Mouse (Mus musculus): ENCODE measurements around the gene Rab3a. TPM values are rescaled to one million over a fixed set of nuclear protein-coding genes. Genes with fewer than 3 reads are reported as not detected.

Gene Rab3a
- polyA plus RNA-seq, 1 experiment from 2014 or later = 18.9 TPM

DNA sequence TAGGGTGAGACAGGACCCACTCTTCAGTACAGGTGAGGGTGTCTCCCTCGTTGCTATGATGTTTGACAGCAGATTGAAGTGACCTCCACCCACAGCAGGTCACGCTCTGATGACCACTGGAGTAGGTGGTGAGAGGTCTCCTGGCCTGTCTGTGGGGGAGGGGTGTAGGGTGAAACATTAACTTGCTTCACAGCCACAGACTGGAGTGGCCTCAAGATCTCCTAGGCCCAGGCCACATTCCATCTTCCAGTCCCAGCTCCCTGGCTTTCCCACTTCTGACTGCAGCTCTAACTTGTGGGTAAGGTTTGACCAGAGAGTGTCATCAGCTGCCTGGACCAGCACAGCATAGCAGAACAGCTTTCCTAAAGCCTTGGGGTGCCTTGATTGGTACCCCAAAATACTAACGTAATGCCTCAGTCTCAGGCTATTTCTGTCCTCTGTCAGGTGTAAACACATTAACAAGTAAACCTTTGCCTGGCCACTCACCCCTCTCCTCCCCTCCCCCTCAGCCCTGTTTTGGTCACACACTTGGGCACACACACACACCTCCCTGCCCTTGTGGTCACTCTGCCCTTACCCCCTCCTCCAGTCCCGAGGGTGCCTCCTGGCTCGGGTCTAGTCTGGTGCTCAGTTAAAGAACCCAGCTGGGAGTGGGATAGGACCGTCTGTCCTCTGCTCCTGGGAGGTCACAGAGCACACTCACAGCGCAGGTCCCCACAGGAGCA, 30.8 kb upstream of the Rab3a start, which contains the start of gene Pde4c:
Gene Pde4c (plus strand): TSS at position 235 of the 725 bp plus-strand sequence.
- Histone ChIP-seq H3K4me1 (replicated peaks; ENCODE audit: control insufficient read depth, insufficient read depth) (no peaks in the 10 kb centered on the region), H3K27ac (replicated peaks) (no peak within 1 kb of the TSS), H3K9ac (ENCODE audit: low read length) (no peak within 1 kb of the TSS), H3K9me3 (ENCODE audit: control insufficient read depth, low read length) (no peaks in the 10 kb centered on the region), H3K36me3 (ENCODE audit: control insufficient read depth, insufficient read depth, low read length) (no peaks in the 10 kb centered on the region), H3K4me3 (ENCODE audit: low read depth, low read length) (no peak within 1 kb of the TSS), H3K27me3 (ENCODE audit: control insufficient read depth, insufficient read depth, low read length) (no peaks in the 10 kb centered on the region), H3K4me2 (replicated peaks; ENCODE audit: low read depth) (no peak within 1 kb of the TSS)
- 41% methylated on average over 7 of the region's 7 CpGs for WGBS
- DNase-seq (ENCODE audit: low spot score) (no peak), ATAC-seq (ENCODE audit: low FRiP score, low TSS enrichment) (no peak)
- no peak for TF ChIP-seq CTCF (IDR thresholded peaks at IDR 0.05; ENCODE audit: low read depth)
- TF ChIP-seq EP300 (optimal IDR thresholded peaks at IDR 0.05) = no peak

DNA sequence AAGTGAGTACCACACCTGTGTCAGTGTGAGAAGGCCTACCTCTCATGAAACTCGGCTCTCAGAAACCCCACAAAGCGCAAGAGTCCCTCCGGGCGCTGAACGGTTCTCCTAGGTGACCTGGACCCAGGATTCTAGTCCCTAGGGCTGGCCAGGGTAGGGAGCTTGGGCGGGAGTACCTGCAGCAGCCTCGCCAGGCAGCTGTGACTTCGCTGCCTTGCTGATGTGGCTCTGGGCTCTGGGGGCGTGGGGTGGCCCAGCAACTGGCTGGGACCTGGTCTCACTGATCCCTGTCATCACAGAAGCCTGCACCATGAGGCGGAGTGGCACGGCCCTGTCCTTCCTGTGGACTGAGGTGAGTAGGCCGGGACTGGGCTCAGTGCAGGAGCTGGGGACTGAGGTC, 30.3 kb upstream of the Rab3a start:
- no peak for TF ChIP-seq EP300 (optimal IDR thresholded peaks at IDR 0.05)
- no peak overlapping the region for H3K4me3 ChIP-seq (ENCODE audit: low read depth, low read length)
- WGBS = 70% methylated on average over 12 of the region's 12 CpGs
- H3K4me2 ChIP-seq (replicated peaks; ENCODE audit: low read depth) = no peak overlapping the region
- no peaks in the 10 kb centered on the region for H3K36me3 ChIP-seq (ENCODE audit: control insufficient read depth, insufficient read depth, low read length)
- H3K9ac ChIP-seq (ENCODE audit: low read length) = no peak overlapping the region
- H3K27me3 ChIP-seq (ENCODE audit: control insufficient read depth, insufficient read depth, low read length) = peaks cover under 1% of the 10 kb centered on the region; the same call in 1 of the 2 replicates
- no peaks in the 10 kb centered on the region for H3K9me3 ChIP-seq (ENCODE audit: control insufficient read depth, low read length)
- no peak for DNase-seq (ENCODE audit: low spot score)
- no peaks in the 10 kb centered on the region for H3K4me1 ChIP-seq (replicated peaks; ENCODE audit: control insufficient read depth, insufficient read depth)
- no peak for ATAC-seq (ENCODE audit: low FRiP score, low TSS enrichment)
- no peak overlapping the region for H3K27ac ChIP-seq (replicated peaks)

DNA sequence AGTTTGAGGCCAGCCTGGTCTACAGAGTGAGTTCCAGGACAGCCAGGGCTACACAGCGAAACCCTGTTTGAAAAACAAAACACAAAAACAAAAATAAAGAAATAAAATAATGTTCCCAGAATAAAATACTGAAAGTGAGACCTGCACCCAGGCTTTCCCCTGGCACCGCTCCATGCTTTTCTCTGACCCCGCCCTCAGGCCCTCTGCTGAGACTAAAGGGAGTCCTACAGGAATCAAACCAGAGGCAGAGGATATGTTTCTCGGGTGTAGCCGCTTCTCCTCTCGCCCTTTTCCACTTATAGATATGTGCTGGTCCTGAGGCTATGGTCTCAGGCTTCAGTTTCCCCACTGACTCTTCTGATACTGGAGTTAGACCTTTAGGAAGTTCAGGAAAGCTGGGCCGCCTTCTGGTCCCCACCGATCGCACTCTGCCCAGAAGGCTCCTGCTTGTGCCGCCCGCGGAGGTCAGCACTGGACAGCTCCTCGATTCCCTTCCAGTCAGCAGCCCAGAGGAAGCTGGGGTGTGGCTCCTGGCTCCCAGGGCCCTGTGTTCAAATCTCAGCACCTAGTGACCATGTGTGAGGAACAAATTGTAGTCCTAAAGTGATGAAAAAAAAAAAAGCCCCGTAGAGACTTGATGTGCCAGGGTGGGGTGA, 28.6 kb upstream of the Rab3a start:
- H3K4me1 ChIP-seq (replicated peaks; ENCODE audit: control insufficient read depth, insufficient read depth) = no peaks in the 10 kb centered on the region
- H3K36me3 ChIP-seq (ENCODE audit: control insufficient read depth, insufficient read depth, low read length) = no peaks in the 10 kb centered on the region
- no peak overlapping the region for H3K4me2 ChIP-seq (replicated peaks; ENCODE audit: low read depth)
- no peak for TF ChIP-seq EP300 (optimal IDR thresholded peaks at IDR 0.05)
- TF ChIP-seq CTCF (IDR thresholded peaks at IDR 0.05; ENCODE audit: low read depth) = no peak
- H3K4me3 ChIP-seq (ENCODE audit: low read depth, low read length) = no peak overlapping the region
- no peak overlapping the region for H3K27ac ChIP-seq (replicated peaks)
- peaks cover 3% of the 10 kb centered on the region; the same call in 1 of the 2 replicates for H3K27me3 ChIP-seq (ENCODE audit: control insufficient read depth, insufficient read depth, low read length)
- ATAC-seq (ENCODE audit: low FRiP score, low TSS enrichment) (no peak), DNase-seq (ENCODE audit: low spot score) (peak; percentile 64)
- H3K9me3 ChIP-seq (ENCODE audit: control insufficient read depth, low read length) = no peaks in the 10 kb centered on the region
- H3K9ac ChIP-seq (ENCODE audit: low read length) = no peak overlapping the region
- WGBS = 21% methylated on average over 14 of the region's 14 CpGs

DNA sequence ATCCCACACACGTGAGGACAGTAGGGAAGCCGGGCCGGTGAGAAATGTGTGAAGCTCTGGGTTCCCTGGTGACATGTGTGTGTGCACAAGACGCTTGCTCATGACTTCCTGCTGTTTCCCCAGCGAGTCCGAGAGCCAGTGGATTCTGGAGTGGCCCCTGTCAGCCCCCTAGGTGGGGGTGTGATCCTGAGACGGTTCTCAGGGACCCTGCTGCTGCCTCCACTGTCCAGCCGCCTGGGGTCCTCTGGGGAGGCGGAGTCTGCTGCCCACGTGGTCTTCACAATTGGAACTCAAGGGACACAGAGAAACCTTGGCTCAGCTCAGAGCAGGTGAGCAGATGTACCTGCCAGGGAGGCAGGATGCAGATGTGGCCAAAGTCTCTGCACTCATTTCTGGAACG, 27.8 kb upstream of the Rab3a start:
- no peak for ATAC-seq (ENCODE audit: low FRiP score, low TSS enrichment)
- WGBS = 43% methylated on average over 11 of the region's 11 CpGs
- Histone ChIP-seq H3K9me3 (ENCODE audit: control insufficient read depth, low read length) (no peaks in the 10 kb centered on the region), H3K36me3 (ENCODE audit: control insufficient read depth, insufficient read depth, low read length) (no peaks in the 10 kb centered on the region), H3K4me2 (replicated peaks; ENCODE audit: low read depth) (no peak overlapping the region), H3K27ac (replicated peaks) (no peak overlapping the region), H3K4me1 (replicated peaks; ENCODE audit: control insufficient read depth, insufficient read depth) (no peaks in the 10 kb centered on the region), H3K9ac (ENCODE audit: low read length) (no peak overlapping the region), H3K27me3 (ENCODE audit: control insufficient read depth, insufficient read depth, low read length) (peaks cover 3% of the 10 kb centered on the region; the same call in 1 of the 2 replicates), H3K4me3 (ENCODE audit: low read depth, low read length) (no peak overlapping the region)
- DNase-seq (ENCODE audit: low spot score) = no peak
- no peak for TF ChIP-seq CTCF (IDR thresholded peaks at IDR 0.05; ENCODE audit: low read depth)
- no peak for TF ChIP-seq EP300 (optimal IDR thresholded peaks at IDR 0.05)

DNA sequence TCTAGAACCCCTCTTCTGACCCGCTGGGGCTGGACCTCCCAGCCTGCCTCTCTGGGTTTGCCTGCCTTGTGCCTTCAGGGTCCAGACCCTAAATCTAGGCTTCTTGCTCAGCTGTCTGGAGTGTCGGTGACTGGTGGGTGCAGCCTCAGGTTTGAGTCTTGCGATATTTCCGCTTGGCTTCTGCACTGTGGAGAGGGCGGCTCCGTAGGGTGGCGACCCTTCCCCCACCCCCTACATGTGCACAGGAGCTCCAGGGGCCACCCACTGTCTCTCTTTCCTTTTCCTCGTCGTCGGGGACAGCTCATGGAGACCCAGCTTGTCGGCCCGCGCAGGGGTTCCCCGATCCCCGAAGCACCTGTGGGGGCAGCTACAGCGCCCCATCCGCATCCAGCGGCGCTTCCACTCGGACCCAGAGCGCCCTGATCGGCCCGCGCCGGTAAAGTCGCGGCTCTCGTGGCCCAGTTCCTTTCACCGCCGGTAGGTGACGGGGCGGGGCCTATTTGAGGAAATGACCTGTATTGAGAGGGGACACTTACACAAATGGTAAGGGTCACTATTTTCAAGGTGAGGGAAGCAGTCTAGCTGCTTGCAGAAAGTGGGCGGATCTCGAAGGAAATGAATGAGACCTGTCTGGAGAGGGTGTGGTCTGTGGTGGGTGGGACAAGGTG, 24.5 kb upstream of the Rab3a start:
- WGBS = 3% methylated on average over 34 of the region's 34 CpGs
- peak; percentile 30 for ATAC-seq (ENCODE audit: low FRiP score, low TSS enrichment)

More for the DNA sequence above, 24.5 kb upstream of the Rab3a start:
- no peak overlapping the region; the same call in 1 of the 2 replicates for H3K4me3 ChIP-seq (ENCODE audit: low read depth, low read length)
- H3K27ac ChIP-seq (replicated peaks) = no peak overlapping the region
- peak overlapping the region; percentile 49 for H3K4me2 ChIP-seq (replicated peaks; ENCODE audit: low read depth)
- H3K36me3 ChIP-seq (ENCODE audit: control insufficient read depth, insufficient read depth, low read length) = no peaks in the 10 kb centered on the region
- H3K9me3 ChIP-seq (ENCODE audit: control insufficient read depth, low read length) = no peaks in the 10 kb centered on the region
- no peaks in the 10 kb centered on the region for H3K4me1 ChIP-seq (replicated peaks; ENCODE audit: control insufficient read depth, insufficient read depth)
- no peak overlapping the region for H3K9ac ChIP-seq (ENCODE audit: low read length)
- TF ChIP-seq EP300 (optimal IDR thresholded peaks at IDR 0.05) = no peak
- peak; percentile 55 for TF ChIP-seq CTCF (IDR thresholded peaks at IDR 0.05; ENCODE audit: low read depth)
- DNase-seq (ENCODE audit: low spot score) = peak; percentile 57
- H3K27me3 ChIP-seq (ENCODE audit: control insufficient read depth, insufficient read depth, low read length) = peaks cover 3% of the 10 kb centered on the region; the same call in 1 of the 2 replicates

All from stomach, postnatal 0 days (tissue).